Mouse (Mus musculus): Measurements from ENCODE around the gene Hspa12a.

Hspa12a gene

DNA sequence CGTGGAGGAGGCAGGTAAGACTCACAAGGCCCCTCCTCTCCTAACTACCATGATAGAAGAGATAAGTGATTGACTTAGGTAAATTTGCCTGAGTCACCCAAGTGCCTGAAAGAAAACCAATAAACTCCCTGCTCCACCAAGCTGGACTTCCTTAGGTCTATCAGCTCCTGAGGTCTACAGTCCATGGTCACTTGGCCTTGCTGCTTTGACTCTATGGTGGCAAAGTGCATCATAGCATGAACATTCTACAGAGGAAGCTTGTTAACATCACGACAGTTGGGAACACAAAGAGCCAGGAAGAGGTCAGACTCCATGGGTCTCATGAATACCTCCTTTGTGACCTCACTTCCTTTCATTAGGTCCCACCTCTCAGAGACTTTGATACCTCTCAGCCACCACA lies 191.9 kb downstream of the Hspa12a start:
- DNase-seq (ENCODE audit: low spot score) = no peak

DNA sequence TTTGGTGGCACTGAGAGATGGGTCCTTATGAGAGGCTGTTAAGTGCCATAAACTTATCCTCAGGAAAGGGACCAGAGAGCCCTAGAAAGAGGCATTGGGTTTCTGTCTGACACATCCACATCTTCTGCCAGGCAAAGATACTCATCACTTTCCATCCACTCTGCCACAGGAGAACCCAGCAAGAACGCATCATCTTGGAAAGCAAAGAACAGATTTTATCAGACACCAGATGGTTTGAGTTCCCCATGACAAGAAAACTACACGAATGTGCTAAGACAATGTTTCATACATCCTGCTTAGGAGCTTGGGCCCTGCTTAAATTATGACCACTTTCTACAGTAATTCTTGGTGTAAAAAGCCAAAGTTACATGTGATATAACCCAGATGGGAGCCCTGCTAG lies 192.6 kb downstream of the Hspa12a start:
- no peak for DNase-seq (ENCODE audit: low spot score)

- DNase-seq (ENCODE audit: low spot score) = no peak
Observed at GRCm38 (mm10) chr19:58747498-58748000, 195.9 kb downstream of the Hspa12a start.

Measured in ovary, adult 18-20 months (tissue).